Mouse (Mus musculus) lung, adult 2 months (tissue): ENCODE measurements around the gene P4ha1.

Experiments
- CTCF ChIP-seq: fragments of 200-500 bp; IDR thresholded peaks from 2 replicates; pipeline ENCODE4 v1.5.1; 2011; ENCODE audit warnings: mild to moderate bottlenecking, low read length, control low read depth; ENCODE audit not compliant: insufficient read depth
- POLR2A ChIP-seq: fragments of 200-500 bp; IDR thresholded peaks from 2 replicates; pipeline ENCODE4 v1.6.1; 2011; ENCODE audit warnings: low read depth, mild to moderate bottlenecking, control low read depth, low read length, borderline replicate concordance; ENCODE audit errors: extremely low read depth

DNA sequence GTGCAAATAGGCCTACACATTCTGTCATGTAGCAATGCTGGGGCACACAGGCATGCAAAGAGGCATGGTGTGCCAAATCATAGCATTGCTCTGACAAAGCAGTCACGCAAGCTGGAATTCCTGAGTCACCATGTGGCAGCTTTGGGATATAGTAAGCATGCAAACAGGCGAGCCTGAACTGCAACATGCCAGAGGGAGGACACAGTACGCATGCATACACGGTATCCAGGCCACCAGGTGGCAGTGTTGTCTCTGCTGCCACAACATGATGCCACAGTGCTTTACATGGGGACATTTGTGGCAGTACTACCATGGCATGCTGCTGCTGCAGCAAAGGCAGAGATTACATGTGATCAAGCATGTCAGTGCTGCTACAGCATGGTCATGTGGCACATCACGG, 26.8 kb upstream of the P4ha1 start:
- TF ChIP-seq POLR2A = no peak
- peak; percentile 99 for TF ChIP-seq CTCF
